Mouse (Mus musculus) forebrain, embryonic 16.5 days (tissue): ENCODE results near the gene Shprh. TPM values are rescaled to one million over a fixed set of nuclear protein-coding genes. Genes with fewer than 3 reads are reported as not detected.
"Not testable (repeated sequence)": the region's sequence is repeated elsewhere in the genome, so short reads cannot be mapped to it uniquely, and the experiment has no call there.

Experiments used
- ATAC-seq: fragments of 200-750 bp; cut with Nextera tagmentation; 2 replicates; pipeline ENCODE4 v1.8.0; 2017; ENCODE audit warnings: mild to moderate bottlenecking, moderate library complexity
- H3K27ac ChIP-seq: fragments of 300-500 bp; sonication (generic); 2 replicates; pipeline ENCODE4 v1.5.1; 2014; ENCODE audit warnings: low read length, control low read depth
- H3K27me3 ChIP-seq: fragments of 300-500 bp; sonication (generic); replicated peaks from 2 replicates; pipeline ENCODE4 v1.6.1; 2014; ENCODE audit warnings: low read length; ENCODE audit not compliant: control insufficient read depth, insufficient read depth
- H3K36me3 ChIP-seq: fragments of 300-500 bp; sonication (generic); 2 replicates; pipeline ENCODE4 v1.6.1; 2014; ENCODE audit not compliant: control insufficient read depth, insufficient read depth
- H3K4me1 ChIP-seq: fragments of 300-500 bp; sonication (generic); replicated peaks from 2 replicates; pipeline ENCODE4 v1.6.1; 2014; ENCODE audit warnings: low read length; ENCODE audit not compliant: control insufficient read depth, insufficient read depth
- H3K4me2 ChIP-seq: fragments of 300-500 bp; sonication (generic); 2 replicates; pipeline ENCODE4 v1.6.1; 2014; ENCODE audit warnings: mild to moderate bottlenecking, low read length, control low read depth
- H3K4me3 ChIP-seq: fragments of 300-500 bp; sonication (generic); replicated peaks from 2 replicates; pipeline ENCODE4 v1.5.1; 2014; ENCODE audit warnings: mild to moderate bottlenecking, low read length, control low read depth
- H3K9ac ChIP-seq: fragments of 300-500 bp; sonication (generic); replicated peaks from 2 replicates; pipeline ENCODE4 v1.6.1; 2014; ENCODE audit warnings: low read depth, low read length, control low read depth
- H3K9me3 ChIP-seq: fragments of 300-500 bp; sonication (generic); 2 replicates; pipeline ENCODE4 v1.6.1; 2016; ENCODE audit warnings: low read length; ENCODE audit not compliant: control insufficient read depth
- WGBS: fragments of 180-500 bp; shearing (Covaris S2); extraction: QIAGEN DNeasy Blood & Tissue Kit; methylation state at CpG from one replicate; pipeline ENCODE4 v1.1.7; 2014; 5-methylcytosine and 5-hydroxymethylcytosine counted together
- polyA plus RNA-seq: library from polyadenylated mRNA; unstranded; fragments of >200 nt; fragmentation: Nextera tagmentation; extraction: Ambion mirVana; gene quantifications from 2 replicates; pipeline ENCODE4 v1.2.1, GENCODE M21; 2015

The Shprh gene
- polyA plus RNA-seq, 1 experiment from 2014 or later, result 30.1 TPM

GRCm38 (mm10) chr10:11171615-11172014, 22.4 kb downstream of the Shprh start:
- peaks cover 44% of the 10 kb centered on the region for H3K36me3 ChIP-seq
- WGBS, result 93% methylated on average over 4 of the region's 4 CpGs
- H3K4me1 ChIP-seq, result no peaks in the 10 kb centered on the region
- no peak overlapping the region for H3K27ac ChIP-seq
- ATAC-seq, result no peak
- H3K27me3 ChIP-seq, result no peaks in the 10 kb centered on the region
- H3K4me2 ChIP-seq, result no peak overlapping the region
- H3K9ac ChIP-seq, result no peak overlapping the region
- H3K4me3 ChIP-seq, result no peak overlapping the region
- H3K9me3 ChIP-seq, result no peaks in the 10 kb centered on the region

- ATAC-seq, result no peak
- H3K36me3 ChIP-seq, result peaks cover 36% of the 10 kb centered on the region
- no peaks in the 10 kb centered on the region for H3K4me1 ChIP-seq
- H3K27ac ChIP-seq, result no peak overlapping the region
- H3K4me3 ChIP-seq, result no peak overlapping the region
- no peaks in the 10 kb centered on the region for H3K27me3 ChIP-seq
- H3K4me2 ChIP-seq, result no peak overlapping the region
- no peak overlapping the region for H3K9ac ChIP-seq
- no peaks in the 10 kb centered on the region for H3K9me3 ChIP-seq
These were observed 23.3 kb downstream of the Shprh start for GRCm38 (mm10) chr10:11172519-11172918.

GRCm38 (mm10) chr10:11175801-11176482, 26.7 kb downstream of the Shprh start:
- Histone ChIP-seq H3K4me3 (no peak overlapping the region), H3K36me3 (peaks cover 21% of the 10 kb centered on the region)

GRCm38 (mm10) chr10:11180077-11180476, 30.9 kb downstream of the Shprh start:
- Histone ChIP-seq H3K27me3 (no peaks in the 10 kb centered on the region), H3K4me2 (no peak overlapping the region), H3K4me1 (no peaks in the 10 kb centered on the region), H3K4me3 (no peak overlapping the region), H3K9me3 (no peaks in the 10 kb centered on the region), H3K27ac (no peak overlapping the region), H3K36me3 (peaks cover 13% of the 10 kb centered on the region), H3K9ac (no peak overlapping the region)
- WGBS, result 85% methylated on average over 5 of the region's 5 CpGs
- ATAC-seq, result no peak

More at GRCm38 (mm10) chr10:11175801-11176482, 26.7 kb downstream of the Shprh start:
- H3K27me3 ChIP-seq, result no peaks in the 10 kb centered on the region
- H3K4me1 ChIP-seq, result no peaks in the 10 kb centered on the region
- no peak overlapping the region for H3K4me2 ChIP-seq
- peak; percentile 54; the same call in 1 of the 2 replicates for ATAC-seq
- 85% methylated on average over 8 of the region's 8 CpGs for WGBS
- H3K27ac ChIP-seq, result no peak overlapping the region
- H3K9me3 ChIP-seq, result no peaks in the 10 kb centered on the region
- H3K9ac ChIP-seq, result no peak overlapping the region

- Histone ChIP-seq H3K27me3 (no peaks in the 10 kb centered on the region), H3K4me1 (no peaks in the 10 kb centered on the region), H3K36me3 (peaks cover 23% of the 10 kb centered on the region), H3K9me3 (no peaks in the 10 kb centered on the region), H3K27ac (no peak overlapping the region), H3K4me3 (no peak overlapping the region), H3K4me2 (no peak overlapping the region), H3K9ac (no peak overlapping the region)
- ATAC-seq, result no peak
- WGBS, result 80% methylated on average over 1 of the region's 1 CpGs
These were observed 48.1 kb downstream of the Shprh start for GRCm38 (mm10) chr10:11197341-11197740.

GRCm38 (mm10) chr10:11198346-11198745, 49.1 kb downstream of the Shprh start:
- Histone ChIP-seq H3K9me3 (no peaks in the 10 kb centered on the region), H3K4me1 (no peaks in the 10 kb centered on the region)

GRCm38 (mm10) chr10:11199980-11200379, 50.8 kb downstream of the Shprh start:
- no peaks in the 10 kb centered on the region for H3K9me3 ChIP-seq
- H3K27me3 ChIP-seq, result no peaks in the 10 kb centered on the region
- H3K4me1 ChIP-seq, result no peaks in the 10 kb centered on the region
- peaks cover 17% of the 10 kb centered on the region for H3K36me3 ChIP-seq
- H3K27ac ChIP-seq, result no peak overlapping the region
- WGBS, result 34% methylated on average over 4 of the region's 4 CpGs
- no peak overlapping the region for H3K9ac ChIP-seq
- H3K4me2 ChIP-seq, result no peak overlapping the region
- no peak overlapping the region for H3K4me3 ChIP-seq
- ATAC-seq, result no peak

More at GRCm38 (mm10) chr10:11198346-11198745, 49.1 kb downstream of the Shprh start:
- 79% methylated on average over 2 of the region's 2 CpGs for WGBS
- peaks cover 23% of the 10 kb centered on the region for H3K36me3 ChIP-seq
- no peak overlapping the region for H3K27ac ChIP-seq
- H3K9ac ChIP-seq, result no peak overlapping the region
- no peaks in the 10 kb centered on the region for H3K27me3 ChIP-seq
- ATAC-seq, result no peak
- H3K4me3 ChIP-seq, result no peak overlapping the region
- no peak overlapping the region for H3K4me2 ChIP-seq

- ATAC-seq, result not testable (repeated sequence)
- peaks cover 30% of the 10 kb centered on the region for H3K36me3 ChIP-seq
These were observed 56.7 kb downstream of the Shprh start for GRCm38 (mm10) chr10:11205883-11206282.

GRCm38 (mm10) chr10:11208670-11209069, 59.4 kb downstream of the Shprh start:
- Histone ChIP-seq H3K4me2 (no peak overlapping the region), H3K36me3 (peaks cover 32% of the 10 kb centered on the region), H3K9ac (no peak overlapping the region), H3K4me3 (no peak overlapping the region), H3K27me3 (no peaks in the 10 kb centered on the region), H3K4me1 (no peaks in the 10 kb centered on the region), H3K9me3 (no peaks in the 10 kb centered on the region), H3K27ac (no peak overlapping the region)
- no peak for ATAC-seq
- 85% methylated on average over 1 of the region's 1 CpGs for WGBS

More at GRCm38 (mm10) chr10:11205883-11206282, 56.7 kb downstream of the Shprh start:
- not testable (repeated sequence) for H3K4me1 ChIP-seq, H3K9ac ChIP-seq, H3K9me3 ChIP-seq, H3K4me3 ChIP-seq, H3K27me3 ChIP-seq, H3K4me2 ChIP-seq, H3K27ac ChIP-seq
- 85% methylated on average over 2 of the region's 2 CpGs for WGBS
